Mouse (Mus musculus) v-Abl transformed pro-B cells (cell line): ENCODE measurements around the gene Atp6v1f.

Experiments
- in situ Hi-C, 2 experiments: fragments of 400-800 bp; cut with MboI; formaldehyde crosslinking; loops; one replicate each; pipeline ENCODE4 v1.15.1; 2025; ENCODE audit not compliant: unreplicated experiment in 2 of 2

Gene Atp6v1f

GRCm38 (mm10) chr6:29467583-29468354 lies at the start of gene Atp6v1f:
TSS of gene Atp6v1f (plus strand) at chr6:29467718.
- in situ Hi-C loops = loop anchor here in 1 of 2 experiments (5.0 kb wide), 1 partner anchor 60 kb away; the partner anchor contains the start of gene Irf5

DNA sequence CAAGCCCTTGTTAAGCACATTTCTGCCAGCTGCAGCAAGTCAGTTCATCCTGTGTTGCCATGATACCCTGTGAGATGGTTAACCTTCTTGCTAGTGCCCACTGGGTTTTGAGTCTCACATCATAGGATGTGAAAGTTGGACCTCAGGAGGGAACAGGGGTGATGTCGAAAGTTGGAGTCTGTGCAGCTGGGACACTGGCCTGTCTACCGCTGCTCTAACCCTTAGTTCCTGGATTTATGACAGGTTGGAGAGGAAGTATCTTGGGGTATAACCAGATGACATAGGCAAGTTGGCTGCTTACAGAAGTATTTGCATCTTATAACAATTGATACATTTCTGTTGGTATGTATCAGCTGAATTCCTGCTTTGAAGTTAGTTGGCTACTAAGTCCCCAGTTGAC lies 46.9 kb upstream of the Atp6v1f start:
- in situ Hi-C loops = no loop called here

- in situ Hi-C loops = no loop called here
Measured at GRCm38 (mm10) chr6:29425118-29425517, 42.4 kb upstream of the Atp6v1f start.

- in situ Hi-C loops = no loop called here
Measured at GRCm38 (mm10) chr6:29426331-29426730, 41.2 kb upstream of the Atp6v1f start.

- in situ Hi-C loops = no loop called here
Measured at GRCm38 (mm10) chr6:29428171-29428570, 39.3 kb upstream of the Atp6v1f start.

GRCm38 (mm10) chr6:29430681-29431420 lies 36.7 kb upstream of the Atp6v1f start:
- in situ Hi-C loops = no loop called here

DNA sequence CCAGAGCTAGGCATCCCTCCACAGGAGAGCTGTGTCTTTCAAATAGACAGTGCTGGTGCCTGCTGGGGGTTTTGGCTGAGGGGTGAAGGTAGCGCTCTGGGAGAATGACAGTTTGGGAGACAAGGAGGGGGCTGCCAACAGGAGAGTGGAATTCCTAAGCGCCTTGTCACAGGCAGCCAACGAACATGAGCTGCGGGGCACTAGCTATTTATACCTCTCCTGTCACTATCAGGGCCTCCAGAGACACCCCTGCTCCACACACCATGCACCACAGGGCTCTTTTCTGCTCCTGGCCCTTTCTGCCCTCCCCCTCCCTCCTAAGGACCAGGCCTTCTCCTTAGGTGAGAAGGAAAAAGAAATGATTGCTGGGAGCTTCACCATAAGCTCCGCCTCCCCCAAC lies 36.0 kb upstream of the Atp6v1f start:
- in situ Hi-C loops = no loop called here

GRCm38 (mm10) chr6:29432156-29432555 lies 35.4 kb upstream of the Atp6v1f start:
- in situ Hi-C loops = no loop called here

DNA sequence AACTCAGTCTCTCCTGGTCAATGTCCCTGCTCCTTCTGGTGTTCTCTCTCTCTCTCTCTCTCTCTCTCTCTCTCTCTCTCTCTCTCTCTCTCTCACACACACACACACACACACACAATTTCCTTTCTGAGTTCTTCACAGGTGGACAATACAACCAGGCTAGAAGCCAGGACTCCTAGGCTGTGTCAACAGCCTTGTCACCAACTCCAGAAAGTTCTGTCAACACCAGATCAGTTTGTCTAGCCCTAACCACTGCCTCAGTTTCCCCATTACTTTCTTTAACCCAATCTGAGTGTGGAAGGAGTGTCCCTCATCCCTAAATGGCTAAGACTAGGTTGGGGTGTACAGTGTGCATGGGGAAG lies 34.9 kb upstream of the Atp6v1f start:
- in situ Hi-C loops = no loop called here

GRCm38 (mm10) chr6:29433038-29433803 lies 34.3 kb upstream of the Atp6v1f start, which contains the start of gene Flnc:
TSS of gene Flnc (plus strand) at chr6:29433256.
- in situ Hi-C loops = no loop called here

GRCm38 (mm10) chr6:29433804-29434795 lies 33.4 kb upstream of the Atp6v1f start:
- in situ Hi-C loops = no loop called here

- in situ Hi-C loops = no loop called here
Measured at GRCm38 (mm10) chr6:29434911-29435691, 32.4 kb upstream of the Atp6v1f start.

DNA sequence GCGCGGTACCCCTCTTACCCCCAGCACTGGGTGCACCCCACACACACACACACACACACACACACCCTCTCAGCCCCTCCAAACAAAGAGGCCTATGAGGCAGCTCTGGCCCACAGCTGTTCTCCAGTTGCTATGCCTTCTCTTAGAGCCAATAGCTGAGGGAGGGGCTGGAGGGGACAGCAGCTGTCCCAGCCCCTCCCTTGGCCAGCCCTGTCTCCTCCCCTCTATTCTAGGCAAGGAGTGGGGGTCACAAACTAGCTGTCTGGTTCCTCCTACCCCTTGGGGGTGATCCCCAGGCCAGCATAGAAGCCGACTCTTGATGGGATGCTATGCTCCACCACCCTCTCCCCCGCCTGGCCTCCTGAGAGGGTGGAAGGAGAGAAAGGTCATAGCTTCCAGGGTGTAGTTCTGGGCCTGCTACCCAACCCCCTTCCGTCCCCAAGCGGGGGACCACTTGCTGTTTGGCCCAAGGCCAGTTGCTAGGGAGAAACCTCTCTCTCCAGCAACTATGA lies 31.5 kb upstream of the Atp6v1f start:
- in situ Hi-C loops = no loop called here

GRCm38 (mm10) chr6:29436461-29436934 lies 31.0 kb upstream of the Atp6v1f start:
- in situ Hi-C loops = no loop called here

- in situ Hi-C loops = no loop called here
Measured at GRCm38 (mm10) chr6:29439251-29439650, 28.3 kb upstream of the Atp6v1f start.

GRCm38 (mm10) chr6:29439789-29440188 lies 27.7 kb upstream of the Atp6v1f start:
- in situ Hi-C loops = no loop called here

DNA sequence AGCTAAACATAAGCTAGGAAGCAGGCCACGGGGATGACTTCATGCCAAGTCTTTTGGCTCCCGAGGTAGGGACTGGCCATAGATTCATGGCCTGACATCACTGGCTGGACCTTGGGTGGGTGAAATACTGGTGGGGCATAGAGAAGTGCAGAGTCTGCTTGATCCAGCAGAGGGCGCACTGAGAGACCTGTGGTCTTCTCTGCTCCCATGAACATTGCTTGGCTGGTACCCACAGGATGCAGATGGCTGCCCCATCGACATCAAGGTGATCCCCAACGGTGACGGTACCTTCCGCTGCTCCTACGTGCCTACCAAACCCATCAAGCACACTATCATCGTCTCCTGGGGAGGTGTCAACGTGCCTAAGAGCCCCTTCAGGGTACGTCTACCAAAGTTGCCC lies 22.7 kb upstream of the Atp6v1f start:
- in situ Hi-C loops = loop anchor here (5.0 kb wide), 1 partner anchor 208 kb away; no protein-coding TSS in a partner anchor

- in situ Hi-C loops = loop anchor here (5.0 kb wide), 1 partner anchor 207 kb away; no protein-coding TSS in a partner anchor
Measured at GRCm38 (mm10) chr6:29445354-29445753, 22.2 kb upstream of the Atp6v1f start.

DNA sequence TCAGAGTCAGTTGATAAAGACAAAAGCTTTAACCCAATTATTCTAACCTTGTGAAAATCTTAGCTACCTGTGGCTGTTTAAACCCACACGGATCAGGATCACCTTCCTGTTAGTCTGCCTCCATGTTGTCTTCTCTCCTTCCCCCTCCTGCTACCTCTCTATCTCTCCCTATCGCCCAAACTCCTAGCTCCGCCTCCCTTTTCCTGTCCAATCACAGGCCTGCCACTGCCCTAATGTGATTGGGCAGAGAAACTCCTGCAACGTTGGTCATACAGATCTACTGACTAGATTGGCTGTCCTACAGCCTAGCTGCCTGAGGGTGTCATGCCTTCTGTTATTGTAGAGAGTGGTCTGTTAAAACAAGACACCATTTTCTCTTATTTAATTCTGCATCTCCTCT lies 17.7 kb upstream of the Atp6v1f start:
- in situ Hi-C loops = loop anchor here (5.0 kb wide), 1 partner anchor 202 kb away; no protein-coding TSS in a partner anchor
